Mouse (Mus musculus) midbrain, embryonic 14.5 days (tissue): Measurements from ENCODE around the gene Zfp296. TPM values are rescaled to one million over a fixed set of nuclear protein-coding genes. Genes with fewer than 3 reads are reported as not detected.

Source experiments
- ATAC-seq: fragments of 200-750 bp; cut with Nextera tagmentation; 2 replicates; pipeline ENCODE4 v1.8.0; 2017; ENCODE audit warnings: moderate number of reproducible peaks, moderate library complexity; ENCODE audit not compliant: low FRiP score, low TSS enrichment
- DNase-seq: peaks from one replicate; pipeline ENCODE4 v3.0.0-alpha.2; 2015
- H3K27ac ChIP-seq: fragments of 300-500 bp; sonication (generic); replicated peaks from 2 replicates; pipeline ENCODE4 v1.5.1; 2014; ENCODE audit warnings: mild to moderate bottlenecking, low read depth, low read length, moderate library complexity
- H3K27me3 ChIP-seq: fragments of 300-500 bp; sonication (generic); 2 replicates; pipeline ENCODE4 v1.6.1; 2014; ENCODE audit warnings: low read length, control low read depth, mixed read lengths; ENCODE audit not compliant: control insufficient read depth, insufficient read depth
- H3K36me3 ChIP-seq: fragments of 300-500 bp; sonication (generic); 2 replicates; pipeline ENCODE4 v1.6.1; 2014; ENCODE audit warnings: low read length, control low read depth; ENCODE audit not compliant: control insufficient read depth, insufficient read depth
- H3K4me1 ChIP-seq: fragments of 300-500 bp; sonication (generic); 2 replicates; pipeline ENCODE4 v1.6.1; 2014; ENCODE audit warnings: mild to moderate bottlenecking, antibody characterized with exemption, low read length, control low read depth; ENCODE audit not compliant: control insufficient read depth, insufficient read depth
- H3K4me2 ChIP-seq: fragments of 300-500 bp; sonication (generic); 2 replicates; pipeline ENCODE4 v1.6.1; 2014; ENCODE audit warnings: mild to moderate bottlenecking, low read length, moderate library complexity
- H3K4me3 ChIP-seq: fragments of 300-500 bp; sonication (generic); replicated peaks from 2 replicates; pipeline ENCODE4 v1.5.1; 2014; ENCODE audit warnings: low read depth, low read length
- H3K9ac ChIP-seq: fragments of 300-500 bp; sonication (generic); replicated peaks from 2 replicates; pipeline ENCODE4 v1.6.1; 2014; ENCODE audit warnings: mild to moderate bottlenecking, low read length, moderate library complexity
- H3K9me3 ChIP-seq: fragments of 300-500 bp; sonication (generic); 2 replicates; pipeline ENCODE4 v1.6.1; 2016; ENCODE audit warnings: low read length, control low read depth, mixed read lengths; ENCODE audit not compliant: control insufficient read depth
- WGBS: fragments of 180-500 bp; shearing (Covaris S2); extraction: QIAGEN DNeasy Blood & Tissue Kit; methylation state at CpG from one replicate; pipeline ENCODE4 v1.1.7; 2014; 5-methylcytosine and 5-hydroxymethylcytosine counted together
- polyA plus RNA-seq: library from polyadenylated mRNA; unstranded; fragments of >200 nt; fragmentation: Nextera tagmentation; extraction: Ambion mirVana; gene quantifications from 2 replicates; pipeline ENCODE4 v1.2.1, GENCODE M21; 2014

The Zfp296 gene
- polyA plus RNA-seq, 1 experiment from 2014 or later = 0.32 TPM

DNA sequence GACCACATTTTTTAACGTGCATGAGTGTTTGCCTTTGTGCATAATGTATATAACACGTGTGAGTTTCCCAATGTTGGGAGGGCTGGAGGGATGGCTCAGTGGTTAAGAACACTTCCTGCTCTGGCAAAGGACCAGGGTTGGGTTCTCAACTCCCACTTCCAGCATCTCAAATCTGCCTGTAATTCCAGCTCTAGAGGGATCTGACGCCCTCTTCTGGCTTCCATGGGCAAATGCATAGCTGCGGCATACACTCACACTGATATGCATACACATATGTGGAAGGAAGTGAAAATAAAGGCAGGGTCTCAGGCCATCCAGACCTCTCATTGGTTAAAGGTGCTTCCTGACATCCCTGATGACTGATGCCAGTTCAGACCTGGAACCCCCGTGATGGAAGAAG, 30.2 kb downstream of the Zfp296 start:
- Histone ChIP-seq H3K27ac (no peak overlapping the region), H3K4me2 (no peak overlapping the region), H3K4me1 (peaks cover 12% of the 10 kb centered on the region), H3K9me3 (no peaks in the 10 kb centered on the region), H3K4me3 (no peak overlapping the region), H3K36me3 (peaks cover 6% of the 10 kb centered on the region), H3K9ac (no peak overlapping the region), H3K27me3 (no peaks in the 10 kb centered on the region)
- WGBS = 91% methylated on average over 5 of the region's 5 CpGs
- DNase-seq (no peak), ATAC-seq (no peak)

DNA sequence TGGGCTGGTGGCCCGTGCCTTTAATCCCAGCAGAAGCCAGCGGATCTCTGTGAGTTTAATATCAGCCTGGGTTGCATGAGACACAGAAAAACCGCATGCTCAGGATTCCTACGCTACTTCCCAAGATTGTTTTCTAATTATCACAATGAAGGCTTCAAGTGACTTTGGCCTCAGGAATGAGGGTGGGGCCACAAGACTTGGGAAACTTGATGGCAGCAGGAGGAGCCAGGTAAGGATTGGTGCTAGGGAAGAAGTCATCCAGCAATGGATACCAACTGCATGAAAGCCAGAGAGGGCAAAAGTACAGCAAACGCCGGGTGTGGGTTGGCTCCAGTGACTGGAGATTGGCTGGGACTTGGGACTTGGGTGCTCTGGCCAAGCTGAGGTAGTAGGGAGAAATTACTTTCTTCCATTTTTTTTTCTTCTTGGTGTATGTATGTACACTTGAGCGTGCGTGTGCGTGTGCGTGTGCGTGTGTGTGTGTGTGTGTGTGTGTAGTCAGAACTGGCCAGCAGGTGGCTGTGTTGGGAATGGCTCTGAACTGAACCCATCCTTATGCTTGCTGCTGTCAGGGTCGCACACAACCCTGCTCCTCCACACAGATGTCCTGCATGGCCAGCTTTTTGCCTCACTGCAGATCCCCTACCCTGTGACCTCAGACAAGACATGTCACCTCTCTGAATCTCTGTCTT, 32.7 kb downstream of the Zfp296 start:
- H3K4me1 ChIP-seq = no peaks in the 10 kb centered on the region
- peaks cover 2% of the 10 kb centered on the region; the same call in 1 of the 2 replicates for H3K36me3 ChIP-seq
- no peak overlapping the region for H3K4me3 ChIP-seq
- WGBS = 93% methylated on average over 12 of the region's 12 CpGs
- no peaks in the 10 kb centered on the region for H3K27me3 ChIP-seq
- no peak overlapping the region for H3K9ac ChIP-seq
- no peak overlapping the region for H3K4me2 ChIP-seq
- no peak overlapping the region for H3K27ac ChIP-seq
- H3K9me3 ChIP-seq = no peaks in the 10 kb centered on the region
- ATAC-seq (no peak), DNase-seq (no peak)

DNA sequence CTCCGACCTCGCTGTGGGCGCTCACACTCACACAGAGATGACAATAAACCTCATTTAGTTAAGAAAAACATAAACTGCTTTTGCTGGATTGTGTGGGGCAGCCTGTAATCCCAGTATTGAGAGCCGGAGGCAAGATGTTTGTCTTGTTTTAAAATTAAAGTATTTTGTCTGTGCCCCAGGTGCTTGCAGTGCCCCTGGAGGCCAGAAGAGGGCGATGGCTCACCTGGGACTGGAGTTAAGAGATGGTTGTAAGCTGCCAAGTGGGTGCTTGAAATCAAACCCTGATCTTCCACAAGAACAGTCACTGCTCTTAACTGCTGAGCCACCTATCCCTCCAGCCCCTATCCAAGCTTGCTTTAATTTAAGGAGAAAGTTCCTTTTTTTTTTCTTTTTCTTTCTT, 33.9 kb downstream of the Zfp296 start:
- no peak for ATAC-seq
- H3K36me3 ChIP-seq = peaks cover 2% of the 10 kb centered on the region; the same call in 1 of the 2 replicates

DNA sequence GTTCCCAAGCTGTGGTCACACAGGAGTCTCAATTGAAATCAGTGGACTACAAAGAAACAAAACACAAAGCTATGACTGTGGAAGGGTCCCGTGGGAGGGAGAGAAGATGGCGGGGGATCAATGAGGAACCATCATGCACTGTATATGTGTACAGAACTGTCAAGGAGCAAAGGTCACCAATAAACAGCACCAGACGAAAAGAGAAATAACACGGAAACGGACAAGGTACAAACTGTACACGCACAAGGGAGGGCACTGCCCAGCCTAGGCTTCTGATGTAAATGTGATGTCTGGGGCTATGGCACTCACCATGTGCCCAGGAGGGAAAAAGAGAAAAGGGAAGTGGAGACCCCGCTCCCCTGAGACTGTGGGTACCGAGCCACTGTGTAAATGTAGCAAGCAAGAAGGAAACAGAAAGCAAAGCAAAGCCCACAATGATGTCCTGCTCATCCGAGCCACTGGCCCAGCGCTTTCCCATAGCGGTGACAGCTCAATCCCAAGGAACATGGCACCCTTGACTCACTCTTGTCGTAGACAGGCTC, 38.0 kb downstream of the Zfp296 start:
- H3K27me3 ChIP-seq = no peaks in the 10 kb centered on the region
- no peak for ATAC-seq
- H3K4me1 ChIP-seq = no peaks in the 10 kb centered on the region
- WGBS = 91% methylated on average over 12 of the region's 12 CpGs
- H3K4me2 ChIP-seq = no peak overlapping the region
- peaks cover 2% of the 10 kb centered on the region; the same call in 1 of the 2 replicates for H3K36me3 ChIP-seq
- no peaks in the 10 kb centered on the region for H3K9me3 ChIP-seq
- no peak overlapping the region for H3K9ac ChIP-seq
- no peak overlapping the region for H3K27ac ChIP-seq
- H3K4me3 ChIP-seq = no peak overlapping the region
- DNase-seq = no peak

More for the DNA sequence above, 33.9 kb downstream of the Zfp296 start:
- Histone ChIP-seq H3K4me3 (no peak overlapping the region), H3K4me1 (no peaks in the 10 kb centered on the region), H3K9me3 (no peaks in the 10 kb centered on the region), H3K27ac (no peak overlapping the region), H3K9ac (no peak overlapping the region), H3K4me2 (no peak overlapping the region), H3K27me3 (no peaks in the 10 kb centered on the region)
- DNase-seq = no peak
- WGBS = 77% methylated on average over 5 of the region's 5 CpGs

DNA sequence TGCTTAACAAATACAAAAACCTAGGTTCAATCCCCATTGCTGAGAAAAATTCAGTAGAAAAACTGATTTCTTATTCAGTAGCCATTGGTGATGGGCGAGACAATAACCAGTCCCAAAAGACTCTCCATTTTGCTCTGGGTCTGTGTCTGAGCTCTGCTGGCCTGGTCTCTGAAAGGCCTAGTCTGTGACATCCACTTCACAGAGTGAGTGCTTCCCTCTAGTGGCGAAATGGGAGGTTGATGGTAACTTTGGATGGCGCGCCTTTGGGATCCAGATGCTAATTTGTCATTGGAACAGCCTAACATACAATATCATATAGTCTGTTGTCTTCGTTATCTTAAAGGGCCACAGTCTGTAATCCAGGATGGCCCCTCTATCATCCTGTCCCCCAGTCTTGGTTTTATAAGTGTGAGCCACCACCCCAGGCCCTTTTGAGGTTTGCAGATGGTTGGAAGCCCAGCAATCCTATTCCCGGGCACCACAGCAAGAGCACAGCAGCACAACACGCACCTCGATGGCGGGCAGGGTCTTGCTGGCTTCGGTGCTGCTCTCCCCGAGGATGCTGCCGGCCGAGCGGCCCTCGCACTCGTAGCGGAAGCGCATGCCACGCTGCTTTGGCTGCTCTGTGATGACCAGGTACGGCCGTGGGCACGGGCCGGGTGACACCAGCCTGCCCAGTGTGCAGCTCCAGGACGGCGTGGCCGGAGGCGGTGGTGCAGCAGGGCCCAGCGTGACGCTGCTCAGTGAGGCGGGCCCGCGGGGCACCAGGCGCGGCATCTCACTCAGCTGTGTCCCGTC, 42.1 kb downstream of the Zfp296 start:
- peak overlapping the region; percentile 20; the same call in 1 of the 2 replicates for H3K27ac ChIP-seq
- peak; percentile 94 for DNase-seq
- WGBS = 5% methylated on average over 35 of the region's 35 CpGs

DNA sequence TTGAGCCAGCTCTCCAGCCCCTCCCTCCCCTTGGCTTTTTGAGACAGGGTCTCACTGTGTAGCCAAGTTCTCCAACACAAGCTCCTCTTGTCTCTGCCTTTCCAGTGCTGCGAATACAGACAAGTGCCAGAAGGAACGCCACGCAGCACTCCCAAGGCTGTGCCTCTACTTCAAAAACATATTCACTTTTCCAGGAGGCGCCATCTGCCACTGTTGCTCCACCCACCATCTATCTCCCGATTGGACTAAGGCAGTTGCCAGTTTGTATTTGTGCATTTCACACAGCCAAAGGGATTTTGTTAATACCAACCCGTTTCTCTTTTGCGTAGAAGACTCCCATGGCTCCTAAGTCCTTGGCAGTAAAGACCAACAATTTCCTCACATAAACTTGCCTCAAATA, 43.7 kb downstream of the Zfp296 start:
- Histone ChIP-seq H3K9ac (no peak overlapping the region), H3K27ac (no peak overlapping the region), H3K36me3 (no peaks in the 10 kb centered on the region), H3K4me1 (no peaks in the 10 kb centered on the region), H3K4me3 (no peak overlapping the region), H3K27me3 (no peaks in the 10 kb centered on the region), H3K9me3 (no peaks in the 10 kb centered on the region), H3K4me2 (no peak overlapping the region)
- 86% methylated on average over 7 of the region's 7 CpGs for WGBS
- DNase-seq (no peak), ATAC-seq (no peak)

More for the DNA sequence above, 42.1 kb downstream of the Zfp296 start:
- Histone ChIP-seq H3K4me3 (peak overlapping the region; percentile 17), H3K9ac (peak overlapping the region; percentile 24; the same call in 1 of the 2 replicates), H3K9me3 (no peaks in the 10 kb centered on the region), H3K36me3 (no peaks in the 10 kb centered on the region), H3K4me2 (peak overlapping the region; percentile 45), H3K27me3 (no peaks in the 10 kb centered on the region), H3K4me1 (no peaks in the 10 kb centered on the region)
- peak; percentile 79 for ATAC-seq

DNA sequence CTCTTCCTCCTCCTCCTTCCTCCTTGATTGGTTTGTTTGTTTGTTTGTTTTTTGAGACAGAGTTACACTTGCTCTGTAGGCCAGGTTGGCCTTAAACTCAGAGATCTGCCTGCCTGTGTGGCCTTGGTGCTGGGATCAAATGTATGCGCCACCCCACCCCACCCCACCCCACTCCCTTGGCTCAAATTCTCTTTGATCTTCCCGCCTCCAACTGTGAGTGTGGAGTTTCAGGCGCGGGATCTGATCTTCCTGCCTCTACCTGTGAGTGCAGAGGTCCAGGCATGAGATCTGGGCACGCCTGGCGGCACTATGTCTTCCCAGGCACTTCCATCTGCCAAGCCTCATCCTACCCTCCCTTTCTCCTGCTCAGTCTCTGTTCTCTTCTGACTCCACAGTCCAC, 45.2 kb downstream of the Zfp296 start:
- Histone ChIP-seq H3K9ac (no peak overlapping the region), H3K27ac (no peak overlapping the region), H3K4me1 (no peaks in the 10 kb centered on the region), H3K4me3 (no peak overlapping the region), H3K36me3 (no peaks in the 10 kb centered on the region), H3K27me3 (no peaks in the 10 kb centered on the region), H3K4me2 (no peak overlapping the region), H3K9me3 (no peaks in the 10 kb centered on the region)
- ATAC-seq (no peak), DNase-seq (no peak)
- 45% methylated on average over 6 of the region's 6 CpGs for WGBS

DNA sequence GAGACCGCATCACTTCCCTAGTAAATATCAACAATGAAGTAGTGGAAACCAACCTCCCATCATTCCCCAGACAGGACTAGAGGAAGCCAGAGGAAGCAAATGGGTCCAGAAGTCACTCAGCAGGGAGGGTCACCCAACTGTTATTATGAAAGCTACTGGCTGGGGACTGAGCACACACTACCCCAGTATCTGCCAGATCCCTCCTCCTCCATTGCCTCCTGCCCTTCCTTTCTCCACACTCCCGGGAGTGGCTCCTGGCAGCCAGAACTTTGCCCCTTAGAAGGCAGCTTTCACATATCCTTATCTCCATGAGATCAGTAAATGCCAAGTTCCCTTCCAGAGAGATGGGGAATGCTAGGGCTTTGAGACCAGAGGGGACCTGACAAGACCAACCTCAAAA, 46.3 kb downstream of the Zfp296 start:
- WGBS = 82% methylated on average over 2 of the region's 2 CpGs
- ATAC-seq (no peak), DNase-seq (no peak)
- no peaks in the 10 kb centered on the region for H3K9me3 ChIP-seq
- no peak overlapping the region for H3K4me2 ChIP-seq
- H3K27ac ChIP-seq = no peak overlapping the region
- no peaks in the 10 kb centered on the region; the same call in 1 of the 2 replicates for H3K4me1 ChIP-seq
- no peak overlapping the region for H3K4me3 ChIP-seq
- no peaks in the 10 kb centered on the region for H3K36me3 ChIP-seq
- H3K9ac ChIP-seq = no peak overlapping the region
- H3K27me3 ChIP-seq = no peaks in the 10 kb centered on the region
